In genomic region chr2:116976432-116976750, GRCm38 (mm10) we compare ENCODE assay signal across 8 mouse cellular contexts.
DNase-seq lines count a peak whose midpoint lies in the region; ATAC-seq and TF ChIP-seq lines count a peak whose summit lies in the region.

No protein-coding gene starts in this region.

- peak overlapping the region; percentile 94 for H3K27ac ChIP-seq in lung, postnatal 0 days (ENCODE audit: low read length)
- H3K27ac ChIP-seq in heart, embryonic 14.5 days (replicated peaks in 1 of 2; ENCODE audit: control insufficient read depth in 1 of 2, insufficient read depth in 1 of 2, low read depth in 2 of 2, low read length in 2 of 2): peak overlapping the region; percentile 94 to 95
- peak overlapping the region; percentile 98 for H3K27ac ChIP-seq in limb, embryonic 10.5 days
- H3K27ac ChIP-seq in neural tube, embryonic 12.5 days: peak overlapping the region; percentile 93

- peak overlapping the region; percentile 96; the same call in 1 of the 2 replicates for H3K4me2 ChIP-seq in lung, postnatal 0 days (replicated peaks; ENCODE audit: low read depth, low read length)
- peak overlapping the region; percentile 78 for H3K4me2 ChIP-seq in heart, embryonic 14.5 days (ENCODE audit: low read length)
- peak overlapping the region; percentile 62 for H3K4me2 ChIP-seq in neural tube, embryonic 12.5 days (replicated peaks)

- H3K9me3 ChIP-seq in lung, postnatal 0 days (ENCODE audit: low read length): no peaks in the 10 kb centered on the region
- no peaks in the 10 kb centered on the region for H3K9me3 ChIP-seq in heart, embryonic 14.5 days (ENCODE audit: control insufficient read depth, low read length)
- no peaks in the 10 kb centered on the region for H3K9me3 ChIP-seq in limb, embryonic 10.5 days (replicated peaks)
- H3K9me3 ChIP-seq in neural tube, embryonic 12.5 days: no peaks in the 10 kb centered on the region

- H3K36me3 ChIP-seq in lung, postnatal 0 days (ENCODE audit: insufficient read depth, low read length): no peaks in the 10 kb centered on the region
- no peaks in the 10 kb centered on the region for H3K36me3 ChIP-seq in heart, embryonic 14.5 days (ENCODE audit: control insufficient read depth, insufficient read depth, low read length)
- H3K36me3 ChIP-seq in limb, embryonic 10.5 days: no peaks in the 10 kb centered on the region
- no peaks in the 10 kb centered on the region for H3K36me3 ChIP-seq in neural tube, embryonic 12.5 days

- ATAC-seq in lung, postnatal 0 days: no peak
- no peak for ATAC-seq in heart, embryonic 14.5 days (ENCODE audit: insufficient number of reproducible peaks, insufficient read depth, low FRiP score, low read depth)
- no peak for ATAC-seq in neural tube, embryonic 12.5 days (ENCODE audit: low FRiP score, low read depth)
- ATAC-seq in granulocyte monocyte progenitor cell, adult 5-6 weeks (replicated peaks; ENCODE audit: poor library complexity, severe bottlenecking): no peak

- WGBS in lung, postnatal 0 days: 8% methylated on average over 7 of the region's 7 CpGs
- WGBS in heart, embryonic 14.5 days: 1% methylated on average over 7 of the region's 7 CpGs
- WGBS in limb, embryonic 10.5 days: under 1% methylated on average over 7 of the region's 7 CpGs
- 0% methylated on average over 7 of the region's 7 CpGs for WGBS in neural tube, embryonic 12.5 days

- no peaks in the 10 kb centered on the region for H3K27me3 ChIP-seq in lung, postnatal 0 days (replicated peaks; ENCODE audit: insufficient read depth, low read length)
- H3K27me3 ChIP-seq in heart, embryonic 14.5 days (ENCODE audit: control insufficient read depth, insufficient read depth, low read length): no peaks in the 10 kb centered on the region
- no peaks in the 10 kb centered on the region for H3K27me3 ChIP-seq in limb, embryonic 10.5 days (ENCODE audit: low read depth, poor library complexity, severe bottlenecking)
- H3K27me3 ChIP-seq in neural tube, embryonic 12.5 days (replicated peaks): no peaks in the 10 kb centered on the region

- TF ChIP-seq EP300 in lung, postnatal 0 days (IDR thresholded peaks at IDR 0.05): no peak

- no peak for TF ChIP-seq CTCF in lung, postnatal 0 days (IDR thresholded peaks at IDR 0.05)

- no peak overlapping the region for H3K4me3 ChIP-seq in lung, postnatal 0 days (ENCODE audit: low read depth, low read length)
- H3K4me3 ChIP-seq in heart, embryonic 14.5 days (ENCODE audit: control insufficient read depth in 1 of 2, insufficient read depth in 1 of 2, low read depth in 1 of 2, low read length in 2 of 2): peak overlapping the region in 1 of 2 experiments; percentile 55; a peak in 3 of 4 replicates
- peak overlapping the region; percentile 56 for H3K4me3 ChIP-seq in limb, embryonic 10.5 days
- no peak overlapping the region; the same call in 1 of the 2 replicates for H3K4me3 ChIP-seq in neural tube, embryonic 12.5 days

- H3K9ac ChIP-seq in lung, postnatal 0 days (replicated peaks; ENCODE audit: low read depth): no peak overlapping the region
- peak overlapping the region; percentile 75 for H3K9ac ChIP-seq in heart, embryonic 14.5 days (ENCODE audit: low read length)
- peak overlapping the region; percentile 70; the same call in 1 of the 2 replicates for H3K9ac ChIP-seq in neural tube, embryonic 12.5 days

- peak; percentile 47 for DNase-seq in lung, postnatal 0 days (ENCODE audit: low spot score)
- no peak for DNase-seq in lung, postnatal 14 days
- DNase-seq in cerebellum, postnatal 36 days: peak; percentile 5 to 23
- DNase-seq in limb, embryonic 10.5 days (ENCODE audit: low spot score): peak; percentile 66
- no peak for DNase-seq in T-cell, adult 2 months (ENCODE audit: low spot score)

- H3K4me1 ChIP-seq in lung, postnatal 0 days (ENCODE audit: insufficient read depth, low read depth, low read length): peaks cover 17% of the 10 kb centered on the region
- peaks cover 20 to 37% of the 10 kb centered on the region in 2 experiments for H3K4me1 ChIP-seq in heart, embryonic 14.5 days (ENCODE audit: control insufficient read depth in 2 of 2, insufficient read depth in 2 of 2, low read length in 2 of 2)
- peaks cover 94% of the 10 kb centered on the region for H3K4me1 ChIP-seq in limb, embryonic 10.5 days
- peaks cover 60% of the 10 kb centered on the region for H3K4me1 ChIP-seq in neural tube, embryonic 12.5 days

Comparison
In these comparisons a context has a peak if more than half of its experiments do, and no peak if none do; other contexts are left out.
1. DNase-seq: peak in lung, postnatal 0 days (single experiment), cerebellum, postnatal 36 days (2 of 2) and limb, embryonic 10.5 days (single experiment); none in lung, postnatal 14 days (single experiment) and T-cell, adult 2 months (single experiment).
2. Peak in every context shown above with its lines, with median percentiles within 50 percentile points of each other: H3K27ac ChIP-seq and H3K4me2 ChIP-seq.